Mouse (Mus musculus) heart, postnatal 10 days (tissue): ENCODE results near the gene Olfr108. TPM values are rescaled to one million over a fixed set of nuclear protein-coding genes. Genes with fewer than 3 reads are reported as not detected.

Experiments used
- DNase-seq, 2 experiments: peaks; one replicate each; pipeline ENCODE4 v3.0.0; 2021
- intact Hi-C: fragments of 180-260 bp; cut with DNase I; formaldehyde crosslinking; loops from one replicate; pipeline ENCODE4 v1.15.1; 2025
- total RNA-seq, 2 experiments: library from RNA; stranded (reverse); gene quantifications; 2 replicates each; pipeline ENCODE4 v1.2.3; 2021

Gene Olfr108
- not detected for total RNA-seq

DNA sequence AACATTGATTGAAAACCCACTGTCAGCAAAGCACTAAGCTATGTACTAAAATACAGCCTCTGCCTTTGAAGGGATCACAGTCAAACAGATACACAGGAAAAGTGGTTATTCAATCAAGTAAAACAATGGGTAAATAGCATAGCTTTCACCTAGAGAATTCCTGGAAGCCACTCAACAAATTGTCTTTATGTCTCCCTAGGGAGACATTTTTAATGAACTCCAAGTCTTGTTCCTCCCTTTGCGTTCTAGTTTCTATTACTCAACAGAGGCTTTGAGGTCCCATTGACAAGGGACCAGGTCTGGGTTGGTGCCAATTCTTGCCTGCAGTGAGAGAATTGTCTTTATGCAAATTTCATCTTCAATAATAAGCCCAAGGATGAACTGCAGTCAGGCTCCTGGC, at the start of gene Olfr108:
Gene Olfr108, plus strand, starts transcription at position 301 of the 400 bp plus-strand sequence.
- DNase-seq: no peak
- intact Hi-C loops: no loop called here

DNA sequence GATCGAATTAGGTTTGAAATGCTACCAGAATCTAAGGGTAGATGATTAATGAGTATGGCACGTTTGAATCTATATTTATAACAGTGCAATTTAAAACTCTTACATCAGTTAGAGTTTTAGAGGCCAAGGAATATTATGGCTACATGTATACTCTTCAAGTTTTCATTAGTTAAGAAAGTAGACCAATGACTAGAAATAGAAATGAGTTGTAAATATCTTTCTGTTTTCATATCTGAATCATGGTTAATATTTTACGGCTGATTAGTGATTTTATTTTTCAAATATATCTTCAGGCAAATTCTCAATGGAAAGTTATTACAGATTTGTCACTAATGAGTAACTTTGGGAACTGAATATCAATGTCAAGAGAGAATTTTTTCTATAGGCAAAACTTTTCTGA, 46.4 kb upstream of the Olfr108 start, which contains the start of gene Olfr107:
Gene Olfr107, plus strand, starts transcription at position 301 of the 400 bp plus-strand sequence.
- no peak for DNase-seq
- intact Hi-C loops: no loop called here

- no peak for DNase-seq
- intact Hi-C loops: no loop called here
Observed at GRCm38 (mm10) chr17:37413380-37413779, 31.9 kb upstream of the Olfr108 start.

DNA sequence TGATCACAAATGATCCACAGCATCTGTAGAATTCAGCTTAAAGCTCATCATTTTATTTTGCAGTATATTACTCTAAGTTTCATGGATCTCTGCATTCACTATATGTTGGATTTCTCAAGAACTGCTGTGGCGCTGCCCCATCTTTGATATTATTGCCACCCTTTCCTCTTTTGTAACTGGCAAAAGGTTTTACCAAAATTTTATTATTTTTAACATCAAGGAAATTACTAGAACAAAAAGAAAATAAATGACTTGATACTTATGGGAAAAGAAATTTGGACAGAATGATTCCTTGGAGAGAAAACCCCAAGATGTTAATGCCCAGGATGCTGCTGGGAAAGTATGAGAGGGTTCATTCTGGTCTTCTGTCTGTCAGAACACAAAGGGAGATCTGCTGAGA, 13.3 kb downstream of the Olfr108 start, which contains the start of gene Olfr109:
Gene Olfr109, plus strand, starts transcription at position 301 of the 400 bp plus-strand sequence.
- no peak for DNase-seq
- intact Hi-C loops: no loop called here

DNA sequence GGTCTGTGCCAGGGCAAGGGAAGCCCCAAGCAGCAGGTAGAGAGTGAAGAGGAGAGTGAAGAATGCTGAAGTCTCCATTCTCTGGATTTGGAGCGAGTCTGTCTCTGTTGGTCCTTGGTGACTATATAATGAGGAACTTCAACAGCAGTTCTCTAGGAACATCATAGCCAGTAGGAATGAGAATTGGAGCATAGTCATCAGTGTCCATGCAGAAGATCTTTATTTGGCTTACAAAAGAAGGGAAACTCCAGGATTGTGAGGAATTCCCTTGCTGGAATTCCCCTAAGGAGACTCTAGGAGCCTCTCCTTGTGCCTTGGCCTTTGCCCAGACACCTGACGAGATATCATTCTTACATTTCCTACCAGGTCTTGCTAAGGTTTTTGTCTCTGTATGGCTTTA, 38.2 kb downstream of the Olfr108 start, which contains the start of gene H2-M2:
Gene H2-M2, minus strand, starts transcription at position 101 of the 400 bp plus-strand sequence.
- DNase-seq: no peak
- intact Hi-C loops: no loop called here

GRCm38 (mm10) chr17:37491930-37492518, 46.7 kb downstream of the Olfr108 start, which contains the start of gene Olfr110:
Gene Olfr110, plus strand, starts transcription at chr17:37492468.
- no peak for DNase-seq
- intact Hi-C loops: no loop called here

Other genes with a start within 250 kb of the Olfr108 start
- not detected for gene Olfr94, start 244.5 kb upstream of the Olfr108 start, total RNA-seq
- not detected for gene Olfr95, start 232.4 kb upstream of the Olfr108 start, total RNA-seq
- not detected for gene Olfr96, start 225.3 kb upstream of the Olfr108 start, total RNA-seq
- not detected for gene Olfr97, start 208.2 kb upstream of the Olfr108 start, total RNA-seq
- gene Olfr98, start 181.7 kb upstream of the Olfr108 start, total RNA-seq: not detected
- gene H2-M3, start 175.3 kb upstream of the Olfr108 start, total RNA-seq: 1 to 10 TPM; 3.2 to 4.0 TPM
- not detected for gene Olfr99, start 162.0 kb upstream of the Olfr108 start, total RNA-seq
- gene Olfr101, start 141.2 kb upstream of the Olfr108 start, total RNA-seq: not detected
- not detected for gene Olfr102, start 128.4 kb upstream of the Olfr108 start, total RNA-seq
- gene Olfr103, start 105.8 kb upstream of the Olfr108 start, total RNA-seq: not detected
- not detected for gene Olfr104-ps, start 85.9 kb upstream of the Olfr108 start, total RNA-seq
- gene Olfr105-ps, start 66.4 kb upstream of the Olfr108 start, total RNA-seq: not detected
- not detected for gene Olfr106-ps, start 55.1 kb upstream of the Olfr108 start, total RNA-seq
- not detected for gene Olfr107, start 46.3 kb upstream of the Olfr108 start, total RNA-seq
- gene Olfr109, start 13.4 kb downstream of the Olfr108 start, total RNA-seq: not detected
- gene H2-M2, start 38.1 kb downstream of the Olfr108 start, total RNA-seq: not detected
- not detected for gene Olfr110, start 47.0 kb downstream of the Olfr108 start, total RNA-seq
- gene Olfr111, start 62.5 kb downstream of the Olfr108 start, total RNA-seq: not detected
- gene Olfr112, start 124.0 kb downstream of the Olfr108 start, total RNA-seq: not detected
- gene Olfr113, start 132.2 kb downstream of the Olfr108 start, total RNA-seq: not detected
- gene Olfr114, start 147.3 kb downstream of the Olfr108 start, total RNA-seq: not detected
- not detected for gene Olfr115, start 181.6 kb downstream of the Olfr108 start, total RNA-seq
- not detected for gene Olfr116, start 181.7 kb downstream of the Olfr108 start, total RNA-seq
- not detected for gene Olfr117, start 218.3 kb downstream of the Olfr108 start, total RNA-seq
- not detected for gene Olfr118, start 221.5 kb downstream of the Olfr108 start, total RNA-seq